Mouse (Mus musculus) brown adipose tissue, adult 24 weeks (tissue): ENCODE results near the gene Nkx2-3. TPM values are rescaled to one million over a fixed set of nuclear protein-coding genes. Genes with fewer than 3 reads are reported as not detected.

Source experiments
- H3K27ac ChIP-seq: fragments of 200-500 bp; replicated peaks from 2 replicates; pipeline ENCODE4 v1.5.1; 2012; ENCODE audit warnings: low read depth, mild to moderate bottlenecking, low read length
- H3K4me1 ChIP-seq: fragments of 200-500 bp; 2 replicates; pipeline ENCODE4 v1.6.1; 2012; ENCODE audit warnings: low read length, mixed read lengths; ENCODE audit not compliant: control insufficient read depth, insufficient read depth, insufficient read length
- H3K4me3 ChIP-seq: fragments of 200-500 bp; 2 replicates; pipeline ENCODE4 v1.5.1; 2012; ENCODE audit warnings: low read depth, mild to moderate bottlenecking, low read length, moderate library complexity; ENCODE audit not compliant: insufficient read depth
- polyA plus RNA-seq: library from polyadenylated mRNA; stranded (reverse); fragments of >200 nt; gene quantifications from 2 replicates; pipeline ENCODE4 v1.2.4, GENCODE M21; 2012; ENCODE audit not compliant: missing spikeins, insufficient read depth, insufficient read length

Gene Nkx2-3
- polyA plus RNA-seq, 1 experiment = not detected

DNA sequence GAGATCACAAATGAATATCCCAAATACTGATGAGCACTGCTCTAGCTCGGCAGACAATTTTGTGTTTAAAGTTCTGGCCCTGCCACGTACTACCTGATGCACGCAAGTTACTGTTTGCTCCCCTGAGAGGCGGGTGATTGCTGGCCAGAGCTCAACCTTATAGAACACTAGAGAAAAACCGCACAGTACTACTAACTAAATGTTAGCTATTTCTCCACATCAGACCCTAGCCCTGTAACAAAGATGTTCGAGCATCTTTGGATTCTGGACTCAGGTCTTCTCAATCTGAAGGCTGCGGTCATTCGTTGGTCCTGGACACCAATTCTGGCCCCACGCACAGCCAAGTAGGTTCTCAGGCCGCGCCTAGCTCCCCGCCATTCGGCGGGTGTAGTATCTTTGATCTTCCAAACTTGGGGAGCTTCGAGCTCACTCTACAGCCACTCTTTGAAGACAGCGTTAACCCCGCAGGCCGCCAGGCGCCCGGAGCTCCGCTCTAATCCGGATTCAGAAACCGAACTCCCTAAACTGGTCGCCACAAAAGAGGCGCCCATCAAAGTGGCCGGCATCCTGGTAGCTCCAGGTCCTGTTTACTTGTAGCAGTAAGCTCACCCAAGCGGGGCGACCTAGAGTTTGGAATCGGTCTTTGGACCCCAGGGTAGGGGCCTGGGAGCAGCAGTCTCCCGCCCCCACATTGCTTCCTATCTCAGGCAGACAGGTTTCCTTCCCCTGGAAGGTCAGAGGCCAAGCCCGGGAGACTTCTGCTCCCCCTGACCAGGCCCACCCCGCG is 11.4 kb upstream of the Nkx2-3 start:
- Histone ChIP-seq H3K27ac (no peak overlapping the region), H3K4me1 (no peaks in the 10 kb centered on the region), H3K4me3 (no peak overlapping the region)

DNA sequence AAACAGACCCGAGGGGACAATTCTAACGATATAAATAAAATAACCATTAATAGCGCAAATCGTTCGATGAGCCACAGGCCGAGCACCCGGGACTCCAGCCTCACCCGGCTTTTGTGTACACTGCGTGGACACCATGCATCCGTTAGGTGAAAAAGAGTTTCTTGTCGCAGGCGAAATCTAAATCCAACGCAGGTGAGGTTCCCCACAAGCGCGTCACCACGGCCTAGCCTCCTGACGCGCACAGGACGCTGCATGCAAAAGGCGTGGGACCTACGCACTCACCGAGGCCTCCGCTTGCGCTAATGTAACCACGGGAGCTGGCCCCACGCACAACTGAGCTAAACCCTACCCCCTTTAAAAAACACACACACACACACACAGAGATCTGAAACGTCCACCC is 10.7 kb upstream of the Nkx2-3 start:
- H3K4me1 ChIP-seq = no peaks in the 10 kb centered on the region
- H3K4me3 ChIP-seq = no peak overlapping the region
- H3K27ac ChIP-seq = no peak overlapping the region

DNA sequence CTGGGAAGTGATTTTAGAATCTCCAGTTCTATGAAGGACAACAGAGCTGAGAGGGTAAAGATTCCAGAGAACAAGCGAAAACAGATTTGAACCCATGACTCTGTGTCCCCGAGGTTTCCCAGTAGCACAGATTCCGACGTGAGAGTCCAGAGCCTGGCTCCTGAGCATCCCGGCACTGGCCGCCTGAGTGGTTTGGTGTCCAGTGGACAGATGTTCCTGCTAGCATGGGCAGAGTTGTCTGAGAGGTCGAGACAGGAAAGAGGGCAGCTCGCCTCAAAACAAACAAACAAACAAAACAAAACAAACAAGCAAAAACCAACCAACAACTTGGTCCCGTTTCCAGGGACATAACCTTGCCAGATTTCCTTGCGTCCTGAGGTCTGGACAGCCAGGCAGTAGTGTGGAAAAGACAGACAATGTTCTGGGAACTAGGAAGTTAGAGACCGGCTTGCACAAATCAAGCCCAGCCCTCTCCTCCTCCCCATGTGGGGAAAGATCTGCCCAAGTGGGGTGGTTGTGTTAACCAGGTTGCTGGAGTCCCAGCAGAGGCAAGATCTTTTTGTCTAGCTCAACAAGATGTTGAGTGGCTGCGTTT is 10.0 kb upstream of the Nkx2-3 start:
- H3K27ac ChIP-seq = no peak overlapping the region
- no peaks in the 10 kb centered on the region for H3K4me1 ChIP-seq
- no peak overlapping the region for H3K4me3 ChIP-seq

DNA sequence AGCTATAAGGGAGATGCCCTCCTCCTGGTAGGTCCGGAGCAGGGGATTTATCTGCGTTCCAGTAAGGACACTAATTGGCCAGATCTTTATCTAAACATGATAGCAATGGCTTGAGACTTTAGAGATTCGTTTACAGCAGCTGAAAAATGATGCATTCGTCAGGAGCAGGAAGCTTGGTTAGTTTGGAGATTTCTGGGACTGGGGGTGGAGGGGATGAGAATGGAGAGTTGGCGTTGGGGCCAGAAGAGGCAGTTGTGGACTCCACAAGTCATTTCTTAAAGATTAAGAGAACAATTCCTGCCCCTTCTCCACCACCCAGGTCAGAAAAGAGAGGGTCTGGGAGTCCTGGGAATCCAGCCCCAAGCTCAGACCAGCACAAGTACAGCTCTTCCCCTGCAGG is 8.6 kb upstream of the Nkx2-3 start:
- Histone ChIP-seq H3K4me3 (no peak overlapping the region), H3K27ac (no peak overlapping the region), H3K4me1 (no peaks in the 10 kb centered on the region)

DNA sequence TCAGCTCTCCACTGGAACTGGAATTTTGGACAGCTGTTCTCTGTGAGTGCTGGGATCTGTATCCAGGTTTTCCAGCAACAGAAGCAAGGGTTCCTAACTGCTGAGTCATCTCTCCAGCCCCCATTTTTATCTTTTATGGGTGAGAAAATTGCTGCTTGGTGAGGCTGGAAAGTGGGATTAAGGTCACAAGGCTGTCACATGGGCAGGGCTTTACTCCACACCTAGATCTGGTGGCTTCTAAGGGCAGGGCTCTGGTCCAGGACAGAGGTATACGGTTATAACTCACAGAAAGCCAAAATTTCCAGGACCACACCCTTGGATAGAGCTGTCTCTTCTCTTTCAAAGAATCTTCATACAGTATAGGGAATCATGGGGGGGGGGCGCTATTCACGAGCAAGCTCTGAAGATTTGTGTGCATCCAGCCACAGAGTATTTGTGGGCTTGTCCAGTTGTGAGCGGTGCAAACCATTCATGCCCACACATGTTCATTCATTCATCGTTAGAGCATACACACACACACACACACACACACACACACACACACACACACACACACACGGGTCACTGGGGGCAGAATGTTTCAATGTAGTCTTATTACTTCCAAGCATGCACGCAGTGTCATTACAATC is 7.5 kb upstream of the Nkx2-3 start:
- H3K4me3 ChIP-seq = no peak overlapping the region
- H3K4me1 ChIP-seq = no peaks in the 10 kb centered on the region
- H3K27ac ChIP-seq = no peak overlapping the region

DNA sequence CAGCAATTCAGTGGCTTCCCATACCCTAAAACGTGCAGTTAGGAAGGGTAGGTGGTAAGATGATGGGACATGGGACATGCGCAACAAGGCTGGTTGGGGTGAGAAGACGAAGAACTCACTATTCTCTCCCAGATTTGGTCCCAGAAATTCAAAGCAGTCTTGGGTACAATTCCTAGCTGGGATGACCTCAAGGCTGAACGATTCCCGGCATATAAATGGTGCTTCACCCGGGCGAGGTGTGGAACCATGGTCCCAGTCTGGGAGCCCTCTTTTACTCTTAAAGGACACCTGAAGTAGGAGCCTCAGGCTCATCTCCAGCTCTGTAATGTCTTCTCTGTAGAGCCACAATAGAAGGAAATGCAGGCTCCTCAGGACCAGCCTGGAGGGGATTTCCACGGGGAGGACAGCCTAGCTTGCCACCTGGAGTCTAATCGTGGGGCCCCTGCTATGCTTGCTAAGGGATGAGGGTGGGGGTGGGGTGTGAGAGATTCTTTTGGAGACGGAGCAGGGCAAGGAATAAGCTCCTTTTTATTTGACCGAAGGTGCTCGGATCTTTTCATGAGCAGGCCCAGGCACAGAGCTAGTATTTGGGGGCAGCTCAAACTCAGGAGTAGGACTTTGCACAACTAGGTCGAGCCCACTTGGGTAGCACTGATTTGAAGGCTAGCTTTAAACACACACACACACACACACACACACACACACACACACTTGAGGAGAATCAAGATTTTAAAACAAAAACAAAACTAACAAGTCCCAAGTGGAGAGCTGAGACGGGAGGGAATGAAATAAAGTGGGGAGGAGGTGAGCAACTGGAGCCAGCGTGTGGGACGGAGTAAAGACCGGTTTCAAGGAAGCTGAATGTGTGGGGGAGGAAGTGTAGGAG is 6.2 kb upstream of the Nkx2-3 start:
- H3K4me1 ChIP-seq = no peaks in the 10 kb centered on the region
- no peak overlapping the region for H3K4me3 ChIP-seq
- no peak overlapping the region for H3K27ac ChIP-seq

DNA sequence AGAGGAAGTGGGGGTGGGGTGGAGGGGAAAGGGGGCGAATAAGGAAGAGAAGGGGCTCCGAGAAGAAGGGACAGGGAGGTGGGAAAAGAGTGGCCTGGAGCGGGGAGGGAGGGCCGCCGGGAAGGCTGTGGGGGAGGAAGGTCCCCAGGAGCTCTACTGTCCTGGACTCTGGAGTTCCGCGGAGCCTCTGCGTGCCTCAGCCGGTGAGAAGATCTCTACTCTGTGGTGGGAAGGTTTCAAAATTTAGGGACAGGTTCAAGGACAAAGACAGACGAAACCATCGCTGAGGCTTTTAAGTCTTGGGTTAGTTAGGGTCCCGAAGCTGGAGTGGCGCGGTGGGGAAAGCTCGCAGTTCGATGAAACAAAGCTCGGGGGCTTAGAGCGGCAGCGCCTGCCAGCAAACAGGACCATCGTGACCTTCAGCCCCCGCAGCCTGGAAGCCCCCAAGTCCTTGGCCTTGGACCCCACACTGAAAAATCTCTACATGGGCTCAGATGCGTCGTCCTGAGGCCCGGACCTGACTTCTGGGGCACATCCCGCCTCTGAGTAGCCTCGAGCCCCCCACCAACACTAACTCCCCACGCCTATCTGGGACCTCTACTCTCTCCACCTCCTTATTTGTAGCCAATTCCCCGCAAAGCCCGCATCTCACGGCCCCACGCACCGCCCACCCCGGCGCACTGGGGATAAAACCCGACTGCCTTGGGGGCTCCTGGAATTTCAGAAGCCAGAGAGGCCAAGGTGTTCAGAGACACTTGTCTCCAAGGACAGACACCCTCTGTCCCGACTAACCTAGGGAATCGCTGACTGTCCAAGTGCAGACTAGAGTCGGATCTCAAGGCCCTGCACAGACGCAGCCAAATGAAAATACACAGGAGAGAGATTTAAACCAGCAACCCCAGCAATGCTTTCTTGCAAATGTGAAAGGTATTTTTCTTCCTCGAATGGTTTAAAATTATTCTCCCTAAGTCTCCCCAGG is 5.3 kb upstream of the Nkx2-3 start:
- H3K4me3 ChIP-seq = no peak overlapping the region
- H3K27ac ChIP-seq = no peak overlapping the region
- no peaks in the 10 kb centered on the region for H3K4me1 ChIP-seq

DNA sequence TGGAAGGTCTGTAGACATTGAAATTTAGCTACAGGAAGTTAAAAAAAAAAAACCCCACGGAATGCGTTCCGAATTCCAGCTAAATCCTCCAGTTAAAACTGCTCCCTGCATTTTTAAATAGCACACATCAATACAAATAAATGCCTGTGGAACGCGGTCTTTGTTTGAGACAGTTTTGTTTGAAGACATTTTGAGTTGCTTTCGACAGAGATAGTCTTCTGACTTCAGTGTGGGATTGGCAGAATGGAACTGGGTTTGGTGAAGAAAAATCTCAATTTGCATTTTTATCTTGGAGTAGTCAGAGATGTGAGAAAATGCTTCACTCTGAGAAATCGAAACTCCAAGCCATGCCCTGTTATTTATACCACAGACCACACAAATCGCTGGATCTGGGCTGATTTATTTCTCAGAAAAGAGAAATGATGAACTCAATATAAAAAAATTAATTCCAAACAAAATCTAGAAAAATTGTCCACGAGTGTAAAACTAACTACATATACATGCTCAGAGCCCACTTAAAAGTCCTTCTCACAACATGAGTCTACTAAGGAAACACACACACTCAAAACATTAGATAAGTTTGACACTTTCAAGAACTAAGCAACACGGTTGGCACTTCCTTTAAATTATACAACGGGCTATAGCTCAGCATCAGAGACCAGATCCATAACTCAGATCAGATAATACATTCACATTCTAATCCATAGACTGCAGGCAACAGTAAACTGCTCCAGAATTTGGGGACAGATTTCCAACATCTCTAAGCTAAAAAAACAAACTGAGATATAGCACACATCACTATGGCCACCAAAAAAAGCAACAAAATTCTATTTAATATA is 4.1 kb upstream of the Nkx2-3 start:
- no peaks in the 10 kb centered on the region for H3K4me1 ChIP-seq
- H3K27ac ChIP-seq = no peak overlapping the region
- H3K4me3 ChIP-seq = no peak overlapping the region

DNA sequence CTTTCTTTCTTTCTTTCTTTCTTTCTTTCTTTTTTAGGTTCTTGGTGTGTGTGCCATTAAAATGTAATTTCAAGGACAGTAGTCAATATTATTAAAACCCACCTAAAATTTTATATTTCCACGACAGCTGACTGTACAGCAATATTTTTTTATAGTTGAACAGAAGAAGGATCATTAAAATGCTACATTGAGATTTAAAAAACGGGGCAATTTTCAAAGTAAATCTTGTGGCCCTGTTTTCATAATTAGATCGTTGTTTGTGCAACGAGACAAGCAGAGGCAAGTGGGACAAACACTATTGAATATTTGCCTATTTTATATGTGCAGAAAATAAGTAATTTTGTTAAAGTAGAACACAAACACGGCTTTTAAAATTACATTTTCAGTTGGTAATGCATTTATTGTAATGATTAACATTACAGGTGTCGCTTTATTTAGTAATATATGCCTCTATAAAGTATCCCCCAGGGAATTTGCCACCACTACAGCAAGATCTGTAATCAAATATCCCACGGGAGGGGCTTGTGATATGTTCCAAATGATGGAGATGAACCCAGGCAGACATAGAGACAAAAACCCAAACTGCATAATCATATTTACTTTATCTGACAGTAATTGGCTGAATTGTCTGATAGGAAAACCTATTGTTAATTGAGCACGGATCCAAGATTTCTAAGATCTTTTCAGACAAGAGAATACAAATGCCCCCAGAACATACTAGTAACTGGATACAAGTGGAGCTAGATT is 3.2 kb upstream of the Nkx2-3 start:
- no peaks in the 10 kb centered on the region for H3K4me1 ChIP-seq
- H3K27ac ChIP-seq = no peak overlapping the region
- H3K4me3 ChIP-seq = no peak overlapping the region

DNA sequence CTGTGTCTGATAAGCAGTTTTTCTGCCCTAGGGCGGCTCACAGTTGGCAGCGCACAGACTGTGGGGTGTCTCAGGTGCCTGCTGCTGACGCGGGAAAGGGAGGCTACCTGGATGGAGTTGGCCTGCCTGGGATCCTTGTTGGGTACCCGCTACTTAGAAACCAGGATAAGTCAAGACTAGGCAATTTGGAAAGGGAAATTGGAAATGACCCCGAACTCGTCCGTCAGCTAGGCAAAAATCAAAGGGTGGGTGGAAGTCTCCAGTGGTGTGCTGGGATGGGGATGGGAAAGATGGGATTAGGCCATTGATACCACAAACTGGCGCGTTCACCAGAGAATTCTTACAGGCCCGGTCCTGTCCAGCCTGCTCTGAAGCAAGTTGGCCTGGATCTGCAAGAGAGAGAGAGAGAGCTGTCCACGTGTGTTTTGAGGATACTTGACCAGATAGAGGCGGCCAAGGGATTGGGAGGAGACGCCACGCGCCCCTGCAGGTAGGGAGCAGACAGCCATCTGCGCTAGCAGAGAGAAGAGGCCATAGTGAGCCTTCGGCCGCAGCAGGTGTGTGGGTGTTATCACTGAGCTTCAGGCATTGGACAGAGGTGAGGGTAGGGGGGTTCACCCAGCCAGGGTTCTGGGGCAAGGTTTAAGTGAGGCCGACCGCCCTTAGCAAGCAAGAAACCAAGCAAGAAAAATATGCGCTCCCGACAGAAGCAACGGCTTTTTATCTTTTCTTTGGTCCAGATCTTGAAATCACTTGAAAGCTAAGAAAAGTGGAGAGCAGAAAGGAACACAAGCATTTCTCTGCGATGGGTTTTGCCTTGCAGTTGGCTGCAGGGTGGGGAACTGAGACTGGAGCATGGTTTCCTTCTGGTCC is 2.4 kb upstream of the Nkx2-3 start:
- H3K4me1 ChIP-seq = no peaks in the 10 kb centered on the region
- no peak overlapping the region for H3K4me3 ChIP-seq
- H3K27ac ChIP-seq = no peak overlapping the region

DNA sequence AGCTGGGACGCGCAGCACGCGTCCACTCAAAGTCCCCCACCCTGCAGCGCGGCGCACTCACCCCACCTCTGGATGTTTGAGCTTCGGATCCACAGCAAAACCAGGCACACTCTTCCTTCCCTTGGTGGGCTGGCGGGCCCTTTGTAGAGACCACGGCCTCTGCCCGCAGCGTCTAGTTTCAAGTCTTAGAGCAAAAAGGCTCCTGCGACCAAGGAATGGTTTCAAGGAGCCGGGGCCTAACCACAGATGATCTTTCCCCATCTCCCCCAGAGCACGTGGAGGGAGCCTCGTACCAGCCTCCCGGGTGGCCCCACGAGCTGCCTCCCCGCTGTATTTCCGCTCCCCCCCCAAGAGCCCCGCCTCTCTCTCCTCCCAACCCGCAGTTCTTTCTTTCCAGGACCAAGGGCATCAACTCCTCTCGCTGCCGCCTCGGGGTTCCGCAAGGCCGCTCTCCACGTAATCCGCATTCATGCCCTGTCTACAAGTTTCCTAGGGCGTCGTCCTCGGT is 1.7 kb upstream of the Nkx2-3 start:
- no peak overlapping the region for H3K27ac ChIP-seq

DNA sequence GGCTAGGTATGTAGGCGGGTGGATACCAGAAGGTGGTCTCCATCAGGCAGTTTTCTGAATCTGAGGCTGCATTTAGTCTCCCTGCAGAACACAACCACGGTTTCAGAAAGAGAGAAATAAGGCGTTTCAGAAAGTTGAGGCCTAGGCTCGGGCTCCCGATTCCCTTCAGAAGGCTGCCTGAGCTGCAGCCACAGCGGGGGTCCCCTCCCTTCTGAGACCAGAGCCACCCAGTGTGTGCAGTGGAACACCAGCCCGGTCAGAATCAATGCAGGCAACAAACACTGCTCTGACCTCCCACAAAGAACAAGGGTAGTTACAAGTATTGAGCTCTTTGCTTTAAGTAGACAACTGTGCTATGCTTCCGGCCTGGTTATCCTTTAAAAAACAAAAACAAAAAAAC is 1.0 kb upstream of the Nkx2-3 start:
- Histone ChIP-seq H3K27ac (no peak overlapping the region), H3K4me1 (0 out of 2 replicates have a peak, but pooled peaks cover 4% of the 10 kb centered on the region), H3K4me3 (no peak overlapping the region)

More for the DNA sequence above, 1.7 kb upstream of the Nkx2-3 start:
- H3K4me1 ChIP-seq = 0 out of 2 replicates have a peak, but pooled peaks cover 4% of the 10 kb centered on the region
- no peak overlapping the region for H3K4me3 ChIP-seq
